Mouse (Mus musculus): ENCODE measurements around the gene Nsdhl. TPM values are rescaled to one million over a fixed set of nuclear protein-coding genes. Genes with fewer than 3 reads are reported as not detected.

Gene Nsdhl
- total and polyA plus RNA-seq, 3 experiments, result 19.4 to 23.1 TPM; not detected in 1

- peak; percentile 56 for TF ChIP-seq NELFE (IDR thresholded peaks at IDR 0.05; ENCODE audit: low read depth, low read length)
- TF ChIP-seq SIN3A (IDR thresholded peaks at IDR 0.05; ENCODE audit: low read length), result peak; percentile 54; the same call in 1 of the 2 replicates
- no peak for TF ChIP-seq MYB (IDR thresholded peaks at IDR 0.05; ENCODE audit: low read depth, low read length)
- TF ChIP-seq JUND (IDR thresholded peaks at IDR 0.05; ENCODE audit: low read depth, low read length), result no peak
Measured at GRCm38 (mm10) chrX:73007597-73008479, 89.5 kb downstream of the Nsdhl start (continued).

Other genes with a start within 250 kb of the Nsdhl start
- gene Gabrq, start 93.4 kb upstream of the Nsdhl start, total RNA-seq (2012; rRNA removed), result not detected in 2 replicates
- gene Gabrq, start 93.4 kb upstream of the Nsdhl start, polyA plus RNA-seq (2012; ENCODE audit: insufficient read depth in 1 of 2, insufficient read length in 2 of 2, low read depth in 1 of 2, low replicate concordance in 2 of 2, missing spikeins in 1 of 2), result not detected
- gene Cetn2, start 146 bp upstream of the Nsdhl start, total RNA-seq (2012; rRNA removed), result 30.4 and 33.5 TPM in 2 replicates
- 10 to 100 TPM in 1 of 2 experiments, not detected in 1; 35.3 TPM for gene Cetn2, start 146 bp upstream of the Nsdhl start, polyA plus RNA-seq (2012; ENCODE audit: insufficient read depth in 1 of 2, insufficient read length in 2 of 2, low read depth in 1 of 2, low replicate concordance in 2 of 2, missing spikeins in 1 of 2)
- gene Zfp185, start 68.8 kb downstream of the Nsdhl start, total RNA-seq (2012; rRNA removed), result not detected in 2 replicates
- under 1 TPM in 1 of 2 experiments, not detected in 1; 0.14 TPM for gene Zfp185, start 68.8 kb downstream of the Nsdhl start, polyA plus RNA-seq (2012; ENCODE audit: insufficient read depth in 1 of 2, insufficient read length in 2 of 2, low read depth in 1 of 2, low replicate concordance in 2 of 2, missing spikeins in 1 of 2)
- 0.08 and 0.10 TPM in 2 replicates for gene Pnma5, start 118.5 kb downstream of the Nsdhl start, total RNA-seq (2012; rRNA removed)
- under 1 TPM in 1 of 2 experiments, not detected in 1; 0.11 TPM for gene Pnma5, start 118.5 kb downstream of the Nsdhl start, polyA plus RNA-seq (2012; ENCODE audit: insufficient read depth in 1 of 2, insufficient read length in 2 of 2, low read depth in 1 of 2, low replicate concordance in 2 of 2, missing spikeins in 1 of 2)
- gene Pnma3, start 146.2 kb downstream of the Nsdhl start, total RNA-seq (2012; rRNA removed), result not detected in 2 replicates
- not detected for gene Pnma3, start 146.2 kb downstream of the Nsdhl start, polyA plus RNA-seq (2012; ENCODE audit: insufficient read depth in 1 of 2, insufficient read length in 2 of 2, low read depth in 1 of 2, low replicate concordance in 2 of 2, missing spikeins in 1 of 2)
- gene Xlr4a, start 163.9 kb downstream of the Nsdhl start, total RNA-seq (2012; rRNA removed), result 0.19 TPM in 1 of 2 replicates, not detected in the other
- under 1 TPM in 1 of 2 experiments, not detected in 1; 0.29 TPM for gene Xlr4a, start 163.9 kb downstream of the Nsdhl start, polyA plus RNA-seq (2012; ENCODE audit: insufficient read depth in 1 of 2, insufficient read length in 2 of 2, low read depth in 1 of 2, low replicate concordance in 2 of 2, missing spikeins in 1 of 2)
- 76.4 and 94.5 TPM in 2 replicates for gene Xlr3a, start 178.5 kb downstream of the Nsdhl start, total RNA-seq (2012; rRNA removed)
- 100 to 1,000 TPM in 1 of 2 experiments, not detected in 1; 161 TPM for gene Xlr3a, start 178.5 kb downstream of the Nsdhl start, polyA plus RNA-seq (2012; ENCODE audit: insufficient read depth in 1 of 2, insufficient read length in 2 of 2, low read depth in 1 of 2, low replicate concordance in 2 of 2, missing spikeins in 1 of 2)
- not detected in 2 replicates for gene Gm14685, start 198.5 kb downstream of the Nsdhl start, total RNA-seq (2012; rRNA removed)
- not detected for gene Gm14685, start 198.5 kb downstream of the Nsdhl start, polyA plus RNA-seq (2012; ENCODE audit: insufficient read depth in 1 of 2, insufficient read length in 2 of 2, low read depth in 1 of 2, low replicate concordance in 2 of 2, missing spikeins in 1 of 2)
- gene Xlr5b, start 230.2 kb downstream of the Nsdhl start, total RNA-seq (2012; rRNA removed), result not detected in 2 replicates
- not detected for gene Xlr5b, start 230.2 kb downstream of the Nsdhl start, polyA plus RNA-seq (2012; ENCODE audit: insufficient read depth in 1 of 2, insufficient read length in 2 of 2, low read depth in 1 of 2, low replicate concordance in 2 of 2, missing spikeins in 1 of 2)
- gene DXBay18, start 230.9 kb downstream of the Nsdhl start, total RNA-seq (2012; rRNA removed), result not detected in 2 replicates
- gene DXBay18, start 230.9 kb downstream of the Nsdhl start, polyA plus RNA-seq (2012; ENCODE audit: insufficient read depth in 1 of 2, insufficient read length in 2 of 2, low read depth in 1 of 2, low replicate concordance in 2 of 2, missing spikeins in 1 of 2), result not detected

Data from MEL (cell line).